Mouse (Mus musculus) lung, adult 18-20 months (tissue): ENCODE measurements around the gene Iqcb1.
A peak's percentile ranks its signal among the peaks of the same experiment; 100 is the strongest.
"Not testable (repeated sequence)": the region's sequence is repeated elsewhere in the genome, so short reads cannot be mapped to it uniquely, and the experiment has no call there.

ENCODE experiments used
- DNase-seq, 2 experiments: peaks; one replicate each; pipeline ENCODE4 v3.0.0; 2022; ENCODE audit warnings: mixed read lengths in 2 of 2

The Iqcb1 gene

GRCm38 (mm10) chr16:36828054-36828786 is at the start of gene Iqcb1:
Gene Iqcb1 (plus strand): TSS chr16:36828385.
- peak; percentile 86 to 87 for DNase-seq

GRCm38 (mm10) chr16:36784146-36784545 is 44.0 kb upstream of the Iqcb1 start:
- no peak for DNase-seq

- DNase-seq, result peak; percentile 12 to 35
Observed at GRCm38 (mm10) chr16:36784594-36785313, 43.4 kb upstream of the Iqcb1 start, which contains the start of gene Slc15a2. Gene Slc15a2 (minus strand): TSS chr16:36784962.

DNA sequence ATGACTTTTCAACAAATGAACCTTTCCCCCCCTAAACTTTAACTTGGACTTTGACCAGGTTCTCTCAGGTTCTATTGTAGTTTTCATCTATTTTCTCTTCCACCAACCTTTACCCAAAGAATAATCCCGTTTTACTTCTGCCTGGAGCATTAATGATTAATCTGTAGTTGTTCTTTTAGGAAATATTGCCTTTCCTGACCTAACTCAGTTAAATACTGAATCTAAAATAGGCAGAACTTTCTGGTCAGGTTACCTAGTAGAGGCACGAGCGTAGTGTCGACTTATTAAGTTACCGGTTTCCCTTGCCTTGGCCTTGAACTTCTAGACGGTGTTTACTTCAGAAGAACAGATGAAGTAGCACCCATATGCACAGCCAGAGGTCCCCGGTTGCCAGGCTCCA is 41.7 kb upstream of the Iqcb1 start:
- no peak for DNase-seq

DNA sequence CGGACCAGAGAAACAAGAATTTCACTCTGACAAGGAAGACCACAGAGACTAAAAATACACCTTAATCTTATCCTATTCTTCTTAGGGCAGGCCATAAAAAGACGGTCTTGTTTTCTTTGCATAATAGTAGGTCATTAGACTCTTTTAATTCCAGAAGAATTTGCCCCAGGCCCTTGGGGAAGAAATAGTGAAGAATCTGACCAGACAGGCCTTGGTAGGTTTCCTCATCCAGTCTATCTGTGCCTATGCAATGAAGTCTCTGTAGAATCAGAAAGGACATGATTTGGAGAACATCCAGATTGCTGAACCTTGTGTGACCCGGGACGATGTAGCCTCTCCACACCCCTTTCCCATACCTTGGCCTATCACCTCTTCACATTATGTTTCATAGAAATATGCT is 38.0 kb upstream of the Iqcb1 start:
- no peak for DNase-seq

- DNase-seq, result no peak
Observed at GRCm38 (mm10) chr16:36794976-36795375, 33.2 kb upstream of the Iqcb1 start.

- no peak for DNase-seq
Observed at GRCm38 (mm10) chr16:36798334-36798733, 29.9 kb upstream of the Iqcb1 start.

DNA sequence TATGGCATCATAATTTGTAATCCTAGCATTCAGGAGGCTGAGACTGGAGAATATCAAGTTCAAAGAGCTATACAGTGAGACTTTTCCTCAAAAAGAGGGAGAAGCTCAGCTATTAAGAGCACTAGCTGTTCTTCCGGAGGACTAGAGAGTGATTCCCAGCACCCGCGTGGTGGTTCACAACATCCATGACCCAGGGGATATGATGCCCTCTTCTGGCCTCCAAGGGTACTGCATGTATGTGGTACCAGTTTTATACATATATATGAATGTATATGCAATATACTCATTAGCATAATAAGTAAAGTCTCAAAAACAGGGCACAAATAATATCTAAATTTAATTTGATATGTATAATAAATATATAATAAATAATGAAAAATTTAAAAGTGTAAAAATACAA is 25.8 kb upstream of the Iqcb1 start:
- no peak for DNase-seq

DNA sequence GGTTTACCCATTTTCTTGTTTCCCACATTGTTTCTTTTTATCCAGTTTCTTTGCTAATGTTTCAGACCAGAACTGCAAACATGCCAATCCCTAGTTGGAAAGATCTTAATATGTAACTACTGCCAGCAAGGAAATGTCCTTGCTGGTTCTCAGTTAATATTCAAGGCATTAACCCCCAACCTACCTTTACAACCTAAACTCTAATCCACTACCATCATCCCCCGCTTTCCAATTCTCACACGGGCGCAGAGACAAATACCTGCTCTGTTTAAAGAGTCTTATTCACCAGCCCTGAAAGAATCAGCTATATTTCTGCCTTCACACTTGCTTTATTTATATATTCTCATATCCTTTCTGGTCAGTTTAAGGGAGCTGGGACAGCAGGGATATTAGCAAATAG is 19.6 kb upstream of the Iqcb1 start:
- DNase-seq, result no peak

GRCm38 (mm10) chr16:36813680-36814079 is 14.5 kb upstream of the Iqcb1 start:
- no peak for DNase-seq

DNA sequence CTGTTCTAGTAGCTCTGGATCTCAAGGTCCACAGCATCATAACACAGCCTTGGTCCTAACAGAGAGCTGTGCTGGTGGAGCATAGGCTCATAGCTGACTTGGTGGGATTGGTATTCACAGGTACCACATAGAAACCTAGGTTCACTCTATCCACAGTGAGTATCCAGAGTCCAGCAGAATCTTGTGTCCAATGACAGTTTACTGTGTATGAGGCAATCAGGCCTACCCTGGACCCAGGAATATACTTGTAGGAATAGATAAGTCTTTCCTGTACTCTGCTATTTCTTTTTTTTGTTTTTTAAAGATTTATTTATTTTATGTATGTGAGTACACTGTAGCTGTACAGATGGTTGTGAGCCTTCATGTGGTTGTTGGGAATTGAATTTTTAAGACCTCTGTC is 11.3 kb upstream of the Iqcb1 start:
- no peak for DNase-seq

GRCm38 (mm10) chr16:36817321-36817926 is 10.8 kb upstream of the Iqcb1 start:
- peak; percentile 78 to 83 for DNase-seq

- DNase-seq, result no peak
Observed at GRCm38 (mm10) chr16:36820016-36820415, 8.2 kb upstream of the Iqcb1 start.

DNA sequence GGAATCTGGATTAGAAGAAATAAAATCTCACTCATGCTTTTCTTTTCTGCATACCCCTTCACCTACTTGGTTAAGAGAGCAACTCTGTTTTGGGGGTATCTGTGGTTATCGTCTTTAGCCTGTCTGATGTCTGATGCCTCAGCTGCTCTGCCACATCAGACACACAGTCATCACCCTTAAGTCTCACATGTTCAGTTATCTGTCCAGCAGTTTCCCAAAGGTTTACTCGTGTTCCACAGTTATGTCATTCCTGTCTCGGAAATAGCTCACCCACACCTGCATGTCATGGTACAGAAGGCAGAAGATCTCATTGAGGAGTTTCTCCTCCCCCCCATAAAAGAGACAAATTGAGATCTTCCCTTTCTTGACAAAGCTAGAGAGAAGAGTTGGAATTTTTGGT is 7.4 kb upstream of the Iqcb1 start:
- DNase-seq, result no peak

- peak; percentile 53 to 81 for DNase-seq
Observed at GRCm38 (mm10) chr16:36821474-36821873, 6.7 kb upstream of the Iqcb1 start.

DNA sequence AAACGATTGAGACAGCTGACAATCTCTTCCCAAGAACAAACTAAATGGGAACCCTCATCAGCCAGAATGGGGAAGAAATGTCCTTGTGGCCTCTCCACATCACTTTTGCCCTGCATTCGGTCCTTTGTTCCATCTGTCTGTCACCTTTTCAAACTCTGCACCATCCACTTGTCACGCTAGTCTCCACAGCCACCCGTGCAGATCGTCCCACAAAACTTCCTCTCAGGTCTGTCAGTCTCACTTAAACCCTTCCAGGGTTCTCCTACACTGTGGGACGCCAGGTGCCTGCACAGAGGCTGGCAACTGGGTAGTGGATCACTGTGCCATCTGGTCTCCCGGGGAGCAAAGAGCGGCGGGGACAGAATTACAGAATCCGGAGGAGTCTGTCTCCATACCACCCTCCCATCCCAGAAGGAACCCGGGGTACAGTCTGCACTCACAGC is 553 bp upstream of the Iqcb1 start:
- peak in 1 of 2 experiments; percentile 1 for DNase-seq

DNA sequence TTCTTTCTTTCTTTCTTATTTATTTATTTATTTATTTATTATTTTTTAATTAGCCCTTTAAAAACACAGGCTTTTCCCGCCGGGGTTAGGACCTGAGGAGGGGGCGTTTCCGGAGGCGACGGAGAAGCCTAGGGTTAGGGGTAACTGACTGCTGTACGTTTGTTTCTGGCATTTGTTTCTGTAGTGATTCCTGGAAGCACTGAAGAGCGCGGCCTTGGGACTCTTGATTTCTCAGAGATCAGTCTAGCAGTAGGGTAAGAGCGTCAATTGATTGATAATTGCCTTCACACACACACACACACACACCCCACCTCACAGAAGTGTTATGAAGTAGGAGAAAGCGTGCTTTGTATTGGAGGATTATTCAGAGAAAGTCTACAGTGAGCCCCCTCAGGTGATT is 635 bp downstream of the Iqcb1 start:
- no peak for DNase-seq

- not testable (repeated sequence) for DNase-seq
Observed at GRCm38 (mm10) chr16:36846894-36847293, 18.7 kb downstream of the Iqcb1 start.

DNA sequence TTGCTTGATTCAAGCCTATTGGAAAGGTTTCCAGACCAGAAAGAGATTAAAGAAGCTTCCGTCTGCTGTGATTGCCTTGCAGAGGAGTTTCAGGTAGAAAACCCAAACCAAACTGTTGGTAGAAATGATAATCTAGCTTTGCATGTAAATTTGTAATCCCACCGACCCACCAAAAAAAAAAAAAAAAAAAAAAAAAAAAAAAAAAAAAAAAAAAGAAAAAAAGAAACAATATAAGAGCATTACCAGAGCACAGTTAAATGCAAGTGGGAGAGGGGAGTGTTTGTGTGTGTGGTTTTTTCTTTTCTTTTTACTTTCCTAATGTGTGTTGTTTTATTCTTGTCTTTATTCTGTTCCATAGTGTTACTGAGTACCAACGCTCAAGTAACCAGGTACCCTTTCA is 23.0 kb downstream of the Iqcb1 start:
- no peak for DNase-seq

GRCm38 (mm10) chr16:36863585-36863984 is 35.4 kb downstream of the Iqcb1 start:
- DNase-seq, result no peak

GRCm38 (mm10) chr16:36869442-36869841 is 41.3 kb downstream of the Iqcb1 start:
- DNase-seq, result no peak

GRCm38 (mm10) chr16:36874583-36875275 is 46.5 kb downstream of the Iqcb1 start, which contains the start of the genes Eaf2 and Golgb1:
Gene Eaf2 (minus strand): TSS chr16:36875003.
Gene Golgb1 (plus strand): TSS chr16:36875140.
- peak; percentile 98 to 99 for DNase-seq

GRCm38 (mm10) chr16:36875276-36875851 is 47.2 kb downstream of the Iqcb1 start:
- peak in 1 of 2 experiments; percentile 38 for DNase-seq
